Mouse (Mus musculus) kidney, postnatal 0 days (tissue): ENCODE data around the gene Sgsm3. TPM values are rescaled to one million over a fixed set of nuclear protein-coding genes. Genes with fewer than 3 reads are reported as not detected.

Experiments
- ATAC-seq: fragments of 200-750 bp; cut with Nextera tagmentation; replicated peaks from 2 replicates; pipeline ENCODE4 v1.8.0; 2017; ENCODE audit warnings: low read depth, moderate number of reproducible peaks, moderate TSS enrichment, moderate library complexity; ENCODE audit not compliant: low FRiP score
- DNase-seq: peaks from one replicate; pipeline ENCODE4 v3.0.0-alpha.2; 2016; ENCODE audit warnings: low spot score
- H3K27ac ChIP-seq: fragments of 300-500 bp; sonication (generic); 2 replicates; pipeline ENCODE4 v1.5.1; 2014; ENCODE audit warnings: mild to moderate bottlenecking
- H3K27me3 ChIP-seq: fragments of 300-500 bp; sonication (generic); 2 replicates; pipeline ENCODE4 v1.6.1; 2014; ENCODE audit warnings: low read length, mixed read lengths; ENCODE audit not compliant: insufficient read depth
- H3K36me3 ChIP-seq: fragments of 300-500 bp; sonication (generic); 2 replicates; pipeline ENCODE4 v1.6.1; 2014; ENCODE audit warnings: low read length, mixed read lengths; ENCODE audit not compliant: insufficient read depth
- H3K4me1 ChIP-seq: fragments of 300-500 bp; sonication (generic); replicated peaks from 2 replicates; pipeline ENCODE4 v1.6.1; 2014; ENCODE audit warnings: antibody characterized with exemption, low read length, mixed read lengths; ENCODE audit not compliant: insufficient read depth
- H3K4me2 ChIP-seq: fragments of 300-500 bp; sonication (generic); 2 replicates; pipeline ENCODE4 v1.6.1; 2014; ENCODE audit warnings: mild to moderate bottlenecking, low read length, moderate library complexity, mixed read lengths
- H3K4me3 ChIP-seq: fragments of 300-500 bp; sonication (generic); replicated peaks from 2 replicates; pipeline ENCODE4 v1.5.1; 2014; ENCODE audit warnings: low read depth, low read length
- H3K9ac ChIP-seq: fragments of 300-500 bp; sonication (generic); 2 replicates; pipeline ENCODE4 v1.6.1; 2014; ENCODE audit warnings: low read depth, low read length
- H3K9me3 ChIP-seq: fragments of 300-500 bp; sonication (generic); replicated peaks from 2 replicates; pipeline ENCODE4 v1.6.1; 2016; ENCODE audit warnings: low read length, inconsistent platforms, mixed read lengths
- CTCF ChIP-seq: IDR thresholded peaks from 2 replicates; pipeline ENCODE4 v1.5.1; 2016; ENCODE audit warnings: antibody characterized with exemption, low read depth, mild to moderate bottlenecking, moderate library complexity
- WGBS: fragments of 180-500 bp; shearing (Covaris S2); extraction: QIAGEN DNeasy Blood & Tissue Kit; methylation state at CpG from one replicate; pipeline ENCODE4 v1.1.7; 2014; 5-methylcytosine and 5-hydroxymethylcytosine counted together
- polyA plus RNA-seq: library from polyadenylated mRNA; unstranded; fragments of >200 nt; fragmentation: Nextera tagmentation; extraction: Ambion mirVana; gene quantifications from 2 replicates; pipeline ENCODE4 v1.2.1, GENCODE M21; 2015

Gene Sgsm3
- polyA plus RNA-seq, 1 experiment from 2014 or later, result 20.1 TPM

DNA sequence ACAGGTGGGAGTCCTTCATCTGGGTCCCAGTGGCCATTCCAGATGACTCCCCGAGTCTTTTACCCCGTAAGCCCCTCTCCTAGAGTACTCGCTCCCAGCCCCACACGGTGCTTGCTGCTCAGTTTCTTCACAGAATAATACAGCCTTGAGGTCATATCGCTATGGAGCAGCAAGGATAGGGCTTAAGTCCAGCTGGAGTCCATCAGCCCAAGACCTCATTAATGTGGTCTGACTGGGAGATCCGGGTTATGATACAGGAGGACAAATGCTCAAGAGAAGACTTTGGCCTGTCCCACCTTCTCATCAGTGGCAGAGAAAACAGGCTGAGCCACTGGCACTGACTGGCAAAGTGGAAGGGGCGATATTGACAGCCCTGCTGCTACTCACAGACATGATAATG lies 39.7 kb downstream of the Sgsm3 start:
- Histone ChIP-seq H3K27me3 (no peaks in the 10 kb centered on the region), H3K27ac (no peak overlapping the region), H3K4me3 (no peak overlapping the region), H3K4me2 (no peak overlapping the region), H3K36me3 (peaks cover 66% of the 10 kb centered on the region), H3K9me3 (no peaks in the 10 kb centered on the region), H3K4me1 (no peaks in the 10 kb centered on the region), H3K9ac (no peak overlapping the region)
- no peak for ATAC-seq
- 68% methylated on average over 7 of the region's 7 CpGs for WGBS
- no peak for TF ChIP-seq CTCF
- DNase-seq, result no peak

DNA sequence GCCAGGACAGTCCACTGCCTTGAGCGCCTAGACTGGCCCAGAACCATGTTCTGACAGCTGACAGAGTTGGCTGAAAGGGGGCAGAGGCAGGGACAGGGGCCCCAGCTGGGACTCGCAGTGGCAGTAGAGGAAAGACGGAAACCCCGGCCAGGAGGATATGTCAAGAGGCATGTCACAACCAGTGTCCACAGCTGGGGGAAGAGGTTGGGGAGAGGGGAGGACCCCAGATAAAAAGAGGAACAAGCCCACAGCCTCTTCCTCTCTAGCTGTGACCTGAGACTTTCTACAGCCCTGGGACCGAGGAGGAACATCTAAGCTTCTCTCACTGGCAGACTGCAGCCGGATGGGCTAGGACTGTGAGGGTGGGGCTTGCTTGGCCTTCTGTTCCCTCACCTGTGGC lies 43.8 kb downstream of the Sgsm3 start:
- no peaks in the 10 kb centered on the region for H3K27me3 ChIP-seq
- no peak overlapping the region for H3K4me3 ChIP-seq
- WGBS, result 83% methylated on average over 6 of the region's 6 CpGs
- H3K27ac ChIP-seq, result no peak overlapping the region
- no peak overlapping the region for H3K4me2 ChIP-seq
- ATAC-seq (no peak), DNase-seq (no peak)
- no peak overlapping the region for H3K9ac ChIP-seq
- H3K4me1 ChIP-seq, result no peaks in the 10 kb centered on the region
- no peak for TF ChIP-seq CTCF
- H3K36me3 ChIP-seq, result peaks cover 37% of the 10 kb centered on the region
- H3K9me3 ChIP-seq, result no peaks in the 10 kb centered on the region

DNA sequence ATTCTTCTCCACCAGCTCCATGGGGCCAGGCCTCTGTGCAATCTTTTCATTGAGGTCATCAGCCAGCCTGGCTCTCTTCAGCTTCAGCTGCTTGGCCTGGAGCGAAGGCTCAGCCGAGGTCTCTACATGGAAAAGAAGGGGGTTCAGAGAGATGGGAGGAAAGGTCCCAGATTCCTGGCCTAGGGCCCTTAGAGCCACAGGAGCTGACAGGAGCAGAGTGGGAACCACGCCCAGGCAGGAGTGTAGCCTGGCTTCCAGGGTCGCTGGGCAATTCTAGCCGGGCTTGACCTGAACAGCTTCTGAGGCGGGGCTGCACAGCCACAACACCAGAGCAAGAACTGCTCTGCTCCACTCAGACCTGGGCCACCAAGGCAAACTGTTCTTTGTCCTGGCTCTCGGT lies 44.9 kb downstream of the Sgsm3 start:
- H3K27ac ChIP-seq, result no peak overlapping the region
- H3K9me3 ChIP-seq, result no peaks in the 10 kb centered on the region
- H3K4me3 ChIP-seq, result no peak overlapping the region
- no peak overlapping the region for H3K4me2 ChIP-seq
- DNase-seq, result no peak
- ATAC-seq, result no peak
- H3K9ac ChIP-seq, result no peak overlapping the region
- peaks cover 27% of the 10 kb centered on the region for H3K36me3 ChIP-seq
- H3K27me3 ChIP-seq, result no peaks in the 10 kb centered on the region
- no peaks in the 10 kb centered on the region for H3K4me1 ChIP-seq
- no peak for TF ChIP-seq CTCF
- 87% methylated on average over 7 of the region's 7 CpGs for WGBS

DNA sequence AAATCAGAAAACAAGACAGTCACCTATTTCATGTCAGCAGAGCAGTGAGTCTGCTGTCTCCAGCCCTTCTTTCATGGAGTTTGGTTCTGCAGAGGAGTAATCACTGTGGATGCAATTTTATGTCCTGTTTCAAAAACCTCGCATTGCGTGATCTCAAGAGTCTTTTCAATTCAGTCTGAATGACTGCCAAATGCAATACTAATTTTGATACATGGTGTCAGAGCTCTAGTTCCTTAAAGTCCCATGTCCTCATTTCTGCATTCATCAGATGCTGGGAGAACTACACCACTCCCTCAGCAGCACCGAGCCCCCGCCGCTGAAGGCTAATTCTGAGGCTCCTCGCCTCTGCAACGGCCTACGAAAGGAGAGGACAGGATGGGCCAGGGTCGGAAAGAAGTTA lies 46.3 kb downstream of the Sgsm3 start:
- Histone ChIP-seq H3K9ac (no peak overlapping the region), H3K36me3 (peaks cover 15% of the 10 kb centered on the region), H3K27me3 (no peaks in the 10 kb centered on the region), H3K4me1 (0 out of 2 replicates have a peak, but pooled peaks cover 4% of the 10 kb centered on the region), H3K9me3 (no peaks in the 10 kb centered on the region), H3K27ac (no peak overlapping the region), H3K4me3 (no peak overlapping the region), H3K4me2 (no peak overlapping the region)
- 87% methylated on average over 9 of the region's 9 CpGs for WGBS
- TF ChIP-seq CTCF, result no peak
- DNase-seq (no peak), ATAC-seq (no peak)

DNA sequence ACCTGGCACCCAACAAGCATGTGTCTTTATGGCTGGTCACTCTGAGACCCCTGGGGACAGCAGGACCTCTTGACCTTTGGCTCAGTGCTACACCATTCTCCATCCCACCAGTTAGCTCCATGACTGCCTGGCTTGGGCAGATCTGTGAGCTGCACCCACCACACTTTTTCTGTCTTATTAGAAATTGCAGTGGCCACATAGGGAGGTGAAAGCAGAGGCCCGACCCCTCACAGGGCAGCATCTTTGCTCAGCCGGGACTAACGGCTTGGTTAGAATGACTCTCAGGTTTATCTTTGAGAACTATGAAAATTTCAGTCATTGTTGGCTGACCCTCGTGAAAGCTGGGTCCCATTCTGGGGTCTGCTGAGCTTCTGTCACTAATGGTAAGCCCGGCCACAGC lies 49.3 kb downstream of the Sgsm3 start:
- Histone ChIP-seq H3K4me1 (0 out of 2 replicates have a peak, but pooled peaks cover 4% of the 10 kb centered on the region), H3K9me3 (no peaks in the 10 kb centered on the region), H3K4me2 (no peak overlapping the region), H3K27me3 (no peaks in the 10 kb centered on the region), H3K4me3 (no peak overlapping the region), H3K27ac (no peak overlapping the region), H3K9ac (no peak overlapping the region), H3K36me3 (no peaks in the 10 kb centered on the region; the same call in 1 of the 2 replicates)
- WGBS, result 68% methylated on average over 5 of the region's 5 CpGs
- TF ChIP-seq CTCF, result no peak
- DNase-seq (no peak), ATAC-seq (0 out of 2 replicates have a peak, but pooled peaks have one; percentile 26)

DNA sequence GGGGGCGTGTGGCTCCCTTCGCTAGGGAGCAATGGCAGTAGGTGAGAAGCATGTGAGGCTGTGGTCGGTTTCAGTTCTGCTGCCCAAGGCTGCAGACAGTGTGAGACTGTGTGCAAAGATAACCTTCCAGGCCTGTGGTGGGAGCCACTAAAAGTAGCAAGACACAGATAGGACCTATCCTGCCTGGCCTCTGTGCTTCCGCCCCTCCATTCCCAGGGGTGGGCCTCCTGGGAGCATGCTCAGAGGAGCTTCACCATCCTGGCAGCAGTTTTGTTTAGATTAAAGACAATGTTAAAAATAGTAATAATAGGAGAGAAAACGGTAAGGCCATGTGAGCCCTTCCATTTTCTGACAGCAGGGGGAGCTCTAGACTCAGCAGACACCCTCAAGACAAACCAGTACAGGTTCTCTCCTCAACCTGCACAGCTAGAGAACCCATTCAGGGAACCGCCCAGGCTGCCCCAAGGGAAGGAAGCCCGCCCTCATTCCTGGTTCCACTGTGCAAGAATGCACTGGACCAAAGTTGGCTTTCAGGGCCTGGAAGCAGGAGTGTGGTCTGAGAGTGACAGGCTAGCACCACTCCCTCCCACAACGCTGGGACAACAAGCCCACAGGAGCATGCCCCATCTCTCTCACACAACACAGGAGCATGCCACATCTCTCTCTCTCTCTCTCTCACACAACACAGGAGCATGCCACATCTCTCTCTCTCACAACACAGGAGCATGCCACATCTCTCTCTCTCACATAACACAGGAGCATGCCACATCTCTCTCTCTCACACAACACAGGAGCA lies 50.0 kb downstream of the Sgsm3 start:
- no peaks in the 10 kb centered on the region; the same call in 1 of the 2 replicates for H3K36me3 ChIP-seq
- H3K9ac ChIP-seq, result no peak overlapping the region
- peak; percentile 91 for TF ChIP-seq CTCF
- 30% methylated on average over 8 of the region's 8 CpGs for WGBS
- H3K4me2 ChIP-seq, result no peak overlapping the region
- no peaks in the 10 kb centered on the region for H3K27me3 ChIP-seq
- H3K9me3 ChIP-seq, result no peaks in the 10 kb centered on the region
- peak; percentile 77 for ATAC-seq
- no peak overlapping the region for H3K27ac ChIP-seq
- peak; percentile 90 for DNase-seq
- H3K4me1 ChIP-seq, result 0 out of 2 replicates have a peak, but pooled peaks cover 4% of the 10 kb centered on the region
- H3K4me3 ChIP-seq, result no peak overlapping the region
